Mouse (Mus musculus) forebrain, embryonic 16.5 days (tissue): Measurements from ENCODE around the gene Naglu. TPM values are rescaled to one million over a fixed set of nuclear protein-coding genes. Genes with fewer than 3 reads are reported as not detected.
"Not testable (repeated sequence)": the region's sequence is repeated elsewhere in the genome, so short reads cannot be mapped to it uniquely, and the experiment has no call there.

Source experiments
- ATAC-seq: fragments of 200-750 bp; cut with Nextera tagmentation; 2 replicates; pipeline ENCODE4 v1.8.0; 2017; ENCODE audit warnings: mild to moderate bottlenecking, moderate library complexity
- H3K27ac ChIP-seq: fragments of 300-500 bp; sonication (generic); 2 replicates; pipeline ENCODE4 v1.5.1; 2014; ENCODE audit warnings: low read length, control low read depth
- H3K27me3 ChIP-seq: fragments of 300-500 bp; sonication (generic); replicated peaks from 2 replicates; pipeline ENCODE4 v1.6.1; 2014; ENCODE audit warnings: low read length; ENCODE audit not compliant: control insufficient read depth, insufficient read depth
- H3K36me3 ChIP-seq: fragments of 300-500 bp; sonication (generic); 2 replicates; pipeline ENCODE4 v1.6.1; 2014; ENCODE audit not compliant: control insufficient read depth, insufficient read depth
- H3K4me1 ChIP-seq: fragments of 300-500 bp; sonication (generic); replicated peaks from 2 replicates; pipeline ENCODE4 v1.6.1; 2014; ENCODE audit warnings: low read length; ENCODE audit not compliant: control insufficient read depth, insufficient read depth
- H3K4me2 ChIP-seq: fragments of 300-500 bp; sonication (generic); 2 replicates; pipeline ENCODE4 v1.6.1; 2014; ENCODE audit warnings: mild to moderate bottlenecking, low read length, control low read depth
- H3K4me3 ChIP-seq: fragments of 300-500 bp; sonication (generic); replicated peaks from 2 replicates; pipeline ENCODE4 v1.5.1; 2014; ENCODE audit warnings: mild to moderate bottlenecking, low read length, control low read depth
- H3K9ac ChIP-seq: fragments of 300-500 bp; sonication (generic); replicated peaks from 2 replicates; pipeline ENCODE4 v1.6.1; 2014; ENCODE audit warnings: low read depth, low read length, control low read depth
- H3K9me3 ChIP-seq: fragments of 300-500 bp; sonication (generic); 2 replicates; pipeline ENCODE4 v1.6.1; 2016; ENCODE audit warnings: low read length; ENCODE audit not compliant: control insufficient read depth
- WGBS: fragments of 180-500 bp; shearing (Covaris S2); extraction: QIAGEN DNeasy Blood & Tissue Kit; methylation state at CpG from one replicate; pipeline ENCODE4 v1.1.7; 2014; 5-methylcytosine and 5-hydroxymethylcytosine counted together
- microRNA-seq: library from miRNA; unstranded; fragments of <30 nt; microRNA quantifications from one replicate; pipeline ENCODE4, GENCODE M21; 2017
- polyA plus RNA-seq: library from polyadenylated mRNA; unstranded; fragments of >200 nt; fragmentation: Nextera tagmentation; extraction: Ambion mirVana; gene quantifications from 2 replicates; pipeline ENCODE4 v1.2.1, GENCODE M21; 2015

The Naglu gene
- polyA plus RNA-seq, 1 experiment from 2014 or later = 8.0 TPM

GRCm38 (mm10) chr11:101120545-101121188, 50.9 kb downstream of the Naglu start:
- peaks cover 36% of the 10 kb centered on the region for H3K4me1 ChIP-seq
- peak overlapping the region; percentile 91 for H3K4me3 ChIP-seq
- no peak for ATAC-seq
- no peaks in the 10 kb centered on the region for H3K27me3 ChIP-seq
- H3K27ac ChIP-seq = peak overlapping the region; percentile 92
- H3K9ac ChIP-seq = peak overlapping the region; percentile 85
- H3K4me2 ChIP-seq = peak overlapping the region; percentile 99
- 17% methylated on average over 19 of the region's 19 CpGs for WGBS
- H3K36me3 ChIP-seq = peaks cover 6% of the 10 kb centered on the region
- H3K9me3 ChIP-seq = no peaks in the 10 kb centered on the region

GRCm38 (mm10) chr11:101124494-101124893, 54.7 kb downstream of the Naglu start:
- H3K9me3 ChIP-seq, H3K27me3 ChIP-seq, H3K27ac ChIP-seq, H3K4me3 ChIP-seq, H3K4me2 ChIP-seq, H3K4me1 ChIP-seq, H3K9ac ChIP-seq, ATAC-seq: not testable (repeated sequence)
- WGBS = 97% methylated on average over 8 of the region's 8 CpGs
- H3K36me3 ChIP-seq = peaks cover 18% of the 10 kb centered on the region

- 89% methylated on average over 7 of the region's 9 CpGs for WGBS
- H3K9me3 ChIP-seq, H3K4me1 ChIP-seq, H3K27me3 ChIP-seq, H3K9ac ChIP-seq, ATAC-seq, H3K27ac ChIP-seq, H3K4me2 ChIP-seq, H3K4me3 ChIP-seq: not testable (repeated sequence)
- H3K36me3 ChIP-seq = peaks cover 18% of the 10 kb centered on the region
Measured at GRCm38 (mm10) chr11:101125008-101125407, 55.2 kb downstream of the Naglu start.

- H3K4me3 ChIP-seq = no peak overlapping the region
- H3K27ac ChIP-seq = no peak overlapping the region
- H3K4me1 ChIP-seq = no peaks in the 10 kb centered on the region
- H3K9me3 ChIP-seq = peaks cover 4% of the 10 kb centered on the region; the same call in 1 of the 2 replicates
- no peak overlapping the region for H3K4me2 ChIP-seq
- no peak overlapping the region for H3K9ac ChIP-seq
- ATAC-seq = no peak
- no peaks in the 10 kb centered on the region for H3K27me3 ChIP-seq
- H3K36me3 ChIP-seq = peaks cover 18% of the 10 kb centered on the region
- WGBS = 93% methylated on average over 1 of the region's 1 CpGs
Measured at GRCm38 (mm10) chr11:101127075-101127474, 57.3 kb downstream of the Naglu start.

Small RNA genes lying within 50 kb of the gene (microRNA-seq; reads per million reads assigned to microRNA genes)
- gene Mir6928 = 3.1 reads per million, percentile 12 among the genes with 10 or more reads in this experiment

Other genes starting within 250 kb of the Naglu start
- gene Stat5b, start 219.3 kb upstream of the Naglu start, polyA plus RNA-seq = 9.8 and 11.9 TPM in 2 replicates
- 1.0 and 1.2 TPM in 2 replicates for gene Stat5a, start 210.7 kb upstream of the Naglu start, polyA plus RNA-seq
- 30.6 and 31.5 TPM in 2 replicates for gene Stat3, start 130.5 kb upstream of the Naglu start, polyA plus RNA-seq
- gene Cavin1, start 99.1 kb upstream of the Naglu start, polyA plus RNA-seq = 33.6 and 45.4 TPM in 2 replicates
- gene Atp6v0a1, start 60.6 kb upstream of the Naglu start, polyA plus RNA-seq = 90.6 and 111 TPM in 2 replicates
- 0.25 and 0.30 TPM in 2 replicates for gene Hsd17b1, start 8.4 kb downstream of the Naglu start, polyA plus RNA-seq
- gene Coasy, start 12.6 kb downstream of the Naglu start, polyA plus RNA-seq = 45.9 and 48.1 TPM in 2 replicates
- 94.6 and 102 TPM in 2 replicates for gene Mlx, start 17.3 kb downstream of the Naglu start, polyA plus RNA-seq
- 37.3 and 43.6 TPM in 2 replicates for gene Psmc3ip, start 25.4 kb downstream of the Naglu start, polyA plus RNA-seq
- gene Retreg3, start 49.9 kb downstream of the Naglu start, polyA plus RNA-seq = 24.5 and 25.2 TPM in 2 replicates
- gene Tubg1, start 49.9 kb downstream of the Naglu start, polyA plus RNA-seq = 90.7 and 93.0 TPM in 2 replicates
- gene Tubg2, start 85.9 kb downstream of the Naglu start, polyA plus RNA-seq = 36.2 and 43.0 TPM in 2 replicates
- 0.77 and 1.5 TPM in 2 replicates for gene Cntnap1, start 100.5 kb downstream of the Naglu start, polyA plus RNA-seq
- 4.8 and 5.8 TPM in 2 replicates for gene Plekhh3, start 101.3 kb downstream of the Naglu start, polyA plus RNA-seq
- gene Ccr10, start 105.4 kb downstream of the Naglu start, polyA plus RNA-seq = 0.14 TPM in 1 of 2 replicates, not detected in the other
- gene Ezh1, start 156.5 kb downstream of the Naglu start, polyA plus RNA-seq = 24.8 and 27.0 TPM in 2 replicates
- gene Ramp2, start 176.0 kb downstream of the Naglu start, polyA plus RNA-seq = 67.4 and 72.0 TPM in 2 replicates
- gene Vps25, start 183.7 kb downstream of the Naglu start, polyA plus RNA-seq = 91.1 and 93.3 TPM in 2 replicates
- 5.8 and 6.2 TPM in 2 replicates for gene Wnk4, start 190.6 kb downstream of the Naglu start, polyA plus RNA-seq
- 0.91 TPM in 2 replicates for gene Cntd1, start 209.0 kb downstream of the Naglu start, polyA plus RNA-seq
- gene Coa3, start 209.1 kb downstream of the Naglu start, polyA plus RNA-seq = 191 and 197 TPM in 2 replicates
- gene Becn1, start 232.3 kb downstream of the Naglu start, polyA plus RNA-seq = 191 and 203 TPM in 2 replicates
- 127 and 137 TPM in 2 replicates for gene Psme3, start 246.2 kb downstream of the Naglu start, polyA plus RNA-seq